Mouse (Mus musculus) intestine, embryonic 14.5 days (tissue): ENCODE measurements around the gene Trmt1. TPM values are rescaled to one million over a fixed set of nuclear protein-coding genes. Genes with fewer than 3 reads are reported as not detected.

Source experiments
- ATAC-seq: fragments of 200-750 bp; cut with Nextera tagmentation; replicated peaks from 2 replicates; pipeline ENCODE4 v1.8.0; 2017; ENCODE audit warnings: low read depth, moderate number of reproducible peaks, moderate TSS enrichment, moderate library complexity; ENCODE audit not compliant: low FRiP score, low TSS enrichment
- DNase-seq: peaks from one replicate; pipeline ENCODE4 v3.0.0-alpha.2; 2018; ENCODE audit warnings: low spot score
- H3K27ac ChIP-seq: fragments of 300-500 bp; sonication (generic); 2 replicates; pipeline ENCODE4 v1.5.1; 2014; ENCODE audit warnings: low read depth, mild to moderate bottlenecking, control low read depth
- H3K27me3 ChIP-seq: fragments of 300-500 bp; sonication (generic); replicated peaks from 2 replicates; pipeline ENCODE4 v1.6.1; 2014; ENCODE audit warnings: low read length, control low read depth; ENCODE audit not compliant: control insufficient read depth, insufficient read depth
- H3K36me3 ChIP-seq: fragments of 300-500 bp; sonication (generic); 2 replicates; pipeline ENCODE4 v1.6.1; 2014; ENCODE audit warnings: low read length, control low read depth; ENCODE audit not compliant: control insufficient read depth, insufficient read depth
- H3K4me1 ChIP-seq: fragments of 300-500 bp; sonication (generic); replicated peaks from 2 replicates; pipeline ENCODE4 v1.6.1; 2014; ENCODE audit warnings: low read length, control low read depth, mixed read lengths; ENCODE audit not compliant: control insufficient read depth, insufficient read depth
- H3K4me2 ChIP-seq: fragments of 300-500 bp; sonication (generic); 2 replicates; pipeline ENCODE4 v1.6.1; 2014; ENCODE audit warnings: low read length
- H3K4me3 ChIP-seq: fragments of 300-500 bp; sonication (generic); 2 replicates; pipeline ENCODE4 v1.5.1; 2014; ENCODE audit warnings: low read depth, low read length, control low read depth, mixed read lengths
- H3K9ac ChIP-seq: fragments of 300-500 bp; sonication (generic); 2 replicates; pipeline ENCODE4 v1.6.1; 2014; ENCODE audit warnings: mild to moderate bottlenecking, low read length
- H3K9me3 ChIP-seq: fragments of 300-500 bp; sonication (generic); 2 replicates; pipeline ENCODE4 v1.6.1; 2016; ENCODE audit warnings: low read length, control low read depth; ENCODE audit not compliant: control insufficient read depth
- WGBS: fragments of 180-500 bp; shearing (Covaris S2); extraction: QIAGEN DNeasy Blood & Tissue Kit; methylation state at CpG from one replicate; pipeline ENCODE4 v1.1.7; 2014; 5-methylcytosine and 5-hydroxymethylcytosine counted together
- polyA plus RNA-seq: library from polyadenylated mRNA; unstranded; fragments of >200 nt; fragmentation: Nextera tagmentation; extraction: Ambion mirVana; gene quantifications from 2 replicates; pipeline ENCODE4 v1.2.1, GENCODE M21; 2014

The Trmt1 gene
- polyA plus RNA-seq, 1 experiment from 2014 or later, result 85.9 TPM

GRCm38 (mm10) chr8:84677305-84677704 lies 8.8 kb upstream of the Trmt1 start:
- H3K9ac ChIP-seq, result no peak overlapping the region
- no peaks in the 10 kb centered on the region for H3K9me3 ChIP-seq
- ATAC-seq (no peak), DNase-seq (no peak)
- H3K27me3 ChIP-seq, result no peaks in the 10 kb centered on the region
- H3K27ac ChIP-seq, result no peak overlapping the region
- H3K4me1 ChIP-seq, result no peaks in the 10 kb centered on the region
- H3K36me3 ChIP-seq, result peaks cover 57% of the 10 kb centered on the region
- WGBS, result 97% methylated on average over 5 of the region's 5 CpGs
- H3K4me3 ChIP-seq, result no peak overlapping the region
- no peak overlapping the region for H3K4me2 ChIP-seq

GRCm38 (mm10) chr8:84681476-84681875 lies 4.6 kb upstream of the Trmt1 start:
- H3K4me3 ChIP-seq, result no peak overlapping the region
- no peak for ATAC-seq
- no peak for DNase-seq
- H3K4me1 ChIP-seq, result peaks cover 13% of the 10 kb centered on the region
- no peaks in the 10 kb centered on the region for H3K27me3 ChIP-seq
- H3K9ac ChIP-seq, result no peak overlapping the region
- no peak overlapping the region for H3K4me2 ChIP-seq
- no peak overlapping the region for H3K27ac ChIP-seq
- no peaks in the 10 kb centered on the region for H3K9me3 ChIP-seq
- peaks cover 30% of the 10 kb centered on the region for H3K36me3 ChIP-seq
- 89% methylated on average over 2 of the region's 2 CpGs for WGBS

DNA sequence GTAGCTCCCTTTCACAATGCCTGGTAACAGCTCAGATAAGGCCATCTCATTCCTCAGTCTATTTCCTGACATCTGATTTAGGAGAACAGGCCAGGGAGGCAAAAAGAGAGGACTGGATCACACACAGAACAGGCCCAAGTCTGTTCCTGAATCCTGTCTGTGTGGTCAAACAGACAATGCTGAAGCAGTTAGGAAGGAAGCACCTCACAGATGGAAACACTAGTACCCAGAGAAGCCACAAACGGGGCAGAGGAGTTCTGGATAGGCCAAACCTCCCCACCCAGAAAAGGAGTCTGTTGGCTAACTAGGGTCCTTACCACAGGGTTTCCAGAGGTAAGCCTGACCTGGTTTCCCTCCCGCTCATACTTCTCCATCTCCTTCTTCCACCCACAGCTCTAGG lies 3.9 kb upstream of the Trmt1 start:
- H3K4me3 ChIP-seq, result no peak overlapping the region
- ATAC-seq, result no peak
- no peaks in the 10 kb centered on the region for H3K9me3 ChIP-seq
- no peak for DNase-seq
- H3K27ac ChIP-seq, result no peak overlapping the region
- H3K27me3 ChIP-seq, result no peaks in the 10 kb centered on the region
- 80% methylated on average over 2 of the region's 2 CpGs for WGBS
- H3K36me3 ChIP-seq, result peaks cover 29% of the 10 kb centered on the region
- no peak overlapping the region for H3K9ac ChIP-seq
- peaks cover 14% of the 10 kb centered on the region for H3K4me1 ChIP-seq
- no peak overlapping the region for H3K4me2 ChIP-seq

DNA sequence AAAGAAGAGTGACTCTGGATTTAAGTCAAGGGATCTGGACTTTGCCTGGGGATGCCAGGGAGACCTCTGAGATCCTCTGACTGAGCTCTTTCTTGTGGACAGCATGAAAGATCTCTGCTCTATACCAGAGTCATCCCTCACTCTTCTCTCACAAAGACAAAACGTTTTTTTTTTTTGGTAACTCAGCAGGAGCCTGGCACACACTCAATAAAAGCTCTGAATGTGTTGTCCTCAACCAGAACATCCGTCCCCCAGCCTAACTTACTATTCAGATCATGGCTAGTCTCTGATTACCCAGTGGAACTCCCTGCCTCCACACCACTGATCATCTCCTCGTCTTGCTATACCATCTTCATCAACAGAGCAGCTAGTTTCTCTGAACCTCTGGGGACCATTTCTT lies 1.6 kb upstream of the Trmt1 start:
- 65% methylated on average over 3 of the region's 3 CpGs for WGBS
- no peaks in the 10 kb centered on the region for H3K9me3 ChIP-seq
- DNase-seq (no peak), ATAC-seq (no peak)
- no peak overlapping the region for H3K4me2 ChIP-seq
- H3K4me1 ChIP-seq, result peaks cover 24% of the 10 kb centered on the region
- H3K9ac ChIP-seq, result no peak overlapping the region
- no peak overlapping the region for H3K27ac ChIP-seq
- peaks cover 21% of the 10 kb centered on the region for H3K36me3 ChIP-seq
- H3K27me3 ChIP-seq, result no peaks in the 10 kb centered on the region
- no peak overlapping the region for H3K4me3 ChIP-seq

GRCm38 (mm10) chr8:84687003-84687704 lies 1.0 kb downstream of the Trmt1 start:
- peaks cover 31% of the 10 kb centered on the region for H3K36me3 ChIP-seq
- H3K4me1 ChIP-seq, result peaks cover 30% of the 10 kb centered on the region
- under 1% methylated on average over 45 of the region's 62 CpGs for WGBS
- no peaks in the 10 kb centered on the region for H3K27me3 ChIP-seq
- peak; percentile 53 for ATAC-seq
- no peaks in the 10 kb centered on the region for H3K9me3 ChIP-seq
- peak overlapping the region; percentile 88 for H3K4me2 ChIP-seq
- peak overlapping the region; percentile 92 for H3K27ac ChIP-seq
- peak overlapping the region; percentile 98 for H3K4me3 ChIP-seq
- peak; percentile 75 for DNase-seq
- peak overlapping the region; percentile 97 for H3K9ac ChIP-seq

- Histone ChIP-seq H3K27ac (peak within 1 kb of the TSS; percentile 92), H3K4me1 (peaks cover 30% of the 10 kb centered on the region), H3K4me2 (peak within 1 kb of the TSS; percentile 88), H3K9me3 (no peaks in the 10 kb centered on the region), H3K36me3 (peaks cover 31% of the 10 kb centered on the region), H3K4me3 (peak within 1 kb of the TSS; percentile 98), H3K9ac (peak within 1 kb of the TSS; percentile 97), H3K27me3 (no peaks in the 10 kb centered on the region)
- ATAC-seq (peak; percentile 84), DNase-seq (peak; percentile 88)
- WGBS, result under 1% methylated on average over 32 of the region's 37 CpGs
Measured at GRCm38 (mm10) chr8:84687705-84688100, 1.6 kb downstream of the Trmt1 start, which contains the start of gene Nacc1. Nacc1 (minus strand) TSS chr8:84687862.

GRCm38 (mm10) chr8:84689091-84689915 lies 3.2 kb downstream of the Trmt1 start:
- H3K4me2 ChIP-seq, result peak overlapping the region; percentile 88
- under 1% methylated on average over 47 of the region's 47 CpGs for WGBS
- H3K4me3 ChIP-seq, result peak overlapping the region; percentile 57
- peak; percentile 92 for DNase-seq
- no peaks in the 10 kb centered on the region for H3K27me3 ChIP-seq
- no peaks in the 10 kb centered on the region for H3K9me3 ChIP-seq
- ATAC-seq, result peak; percentile 87
- H3K36me3 ChIP-seq, result peaks cover 37% of the 10 kb centered on the region
- peak overlapping the region; percentile 58 for H3K9ac ChIP-seq
- peak overlapping the region; percentile 48; the same call in 1 of the 2 replicates for H3K27ac ChIP-seq
- H3K4me1 ChIP-seq, result peaks cover 30% of the 10 kb centered on the region

DNA sequence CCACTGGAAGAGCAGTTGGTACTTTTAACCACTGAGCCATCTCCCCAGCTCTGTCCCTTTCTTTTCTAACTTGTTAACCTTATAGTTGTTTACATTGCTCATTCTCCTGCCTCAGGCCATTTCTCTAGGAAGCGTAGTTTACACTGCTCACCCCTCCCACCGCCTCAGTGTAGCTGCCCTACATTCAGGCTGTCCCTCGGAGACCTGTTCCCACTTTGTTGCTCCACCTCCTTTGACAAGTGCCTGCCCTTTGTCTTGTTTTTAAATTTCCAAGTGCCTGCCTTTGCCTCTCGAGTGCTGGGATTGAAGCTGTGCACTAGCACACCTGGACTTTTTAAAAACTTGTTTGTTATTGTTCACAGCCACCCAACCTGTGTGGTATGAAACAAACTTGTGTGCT lies 7.2 kb downstream of the Trmt1 start:
- Histone ChIP-seq H3K4me3 (no peak overlapping the region), H3K27me3 (no peaks in the 10 kb centered on the region), H3K36me3 (peaks cover 72% of the 10 kb centered on the region), H3K9me3 (no peaks in the 10 kb centered on the region), H3K4me2 (no peak overlapping the region), H3K9ac (no peak overlapping the region), H3K4me1 (peaks cover 12% of the 10 kb centered on the region), H3K27ac (no peak overlapping the region)
- no peak for DNase-seq
- WGBS, result 62% methylated on average over 4 of the region's 4 CpGs
- ATAC-seq, result no peak
